Mouse (Mus musculus): Measurements from ENCODE around the gene Slc25a44. TPM values are rescaled to one million over a fixed set of nuclear protein-coding genes. Genes with fewer than 3 reads are reported as not detected.

The Slc25a44 gene
- polyA plus RNA-seq (2016; fragmentation: Nextera tagmentation; extraction: Ambion mirVana), result 24.1 and 28.0 TPM in 2 replicates

DNA sequence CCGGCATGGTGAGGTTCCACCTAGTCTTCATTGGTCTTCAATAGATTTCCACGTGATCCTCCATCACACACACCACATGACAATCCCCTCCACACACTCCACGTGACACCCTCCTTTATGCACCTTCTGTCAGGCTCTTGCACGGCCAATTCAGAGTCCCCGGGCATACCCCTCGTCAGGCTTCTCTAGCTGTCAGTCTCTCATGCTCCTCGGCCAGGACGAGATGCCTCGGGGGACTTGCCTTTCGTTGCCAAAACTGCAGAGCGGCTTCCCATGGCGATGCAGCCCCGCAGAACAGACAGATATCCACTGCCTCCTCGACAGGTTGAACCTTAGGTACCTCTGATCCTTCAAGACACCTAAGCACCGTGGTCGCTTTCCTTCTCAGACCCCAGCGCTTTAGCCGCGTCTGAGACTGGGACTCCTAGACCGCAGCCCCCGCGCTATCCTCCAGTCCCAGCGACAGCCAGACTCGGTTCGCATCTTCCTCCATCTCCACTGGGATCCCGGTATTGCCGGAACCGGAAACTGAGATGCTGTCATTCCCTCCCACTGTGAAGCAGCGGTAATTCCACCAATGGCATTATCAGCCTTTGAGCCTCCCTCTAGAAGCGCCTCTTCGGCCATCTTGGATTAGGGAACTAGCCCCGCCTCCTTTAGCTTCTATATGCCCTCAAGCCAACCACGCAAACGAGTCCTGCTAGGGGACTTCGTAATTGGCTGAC is at the start of gene Slc25a44:
Slc25a44 (minus strand) TSS at position 535 of the 725 bp plus-strand sequence.
- peak; percentile 98 for ATAC-seq (ENCODE audit: low FRiP score, low read depth)
- WGBS, result 2% methylated on average over 35 of the region's 35 CpGs
- Histone ChIP-seq H3K36me3 (peaks cover 19% of the 10 kb centered on the region), H3K27me3 (replicated peaks) (no peaks in the 10 kb centered on the region), H3K27ac (no peak within 1 kb of the TSS), H3K9ac (peak within 1 kb of the TSS; percentile 66), H3K9me3 (no peaks in the 10 kb centered on the region), H3K4me1 (peaks cover 28% of the 10 kb centered on the region), H3K4me3 (peak within 1 kb of the TSS; percentile 63), H3K4me2 (replicated peaks) (peak within 1 kb of the TSS; percentile 88)

- no peaks in the 10 kb centered on the region for H3K9me3 ChIP-seq
- no peaks in the 10 kb centered on the region for H3K4me1 ChIP-seq
- H3K27ac ChIP-seq, result no peak overlapping the region
- no peak for ATAC-seq (ENCODE audit: low FRiP score, low read depth)
- WGBS, result 93% methylated on average over 1 of the region's 1 CpGs
- no peak overlapping the region for H3K4me3 ChIP-seq
- no peak overlapping the region for H3K9ac ChIP-seq
- H3K27me3 ChIP-seq (replicated peaks), result no peaks in the 10 kb centered on the region
- no peak overlapping the region for H3K4me2 ChIP-seq (replicated peaks)
- no peaks in the 10 kb centered on the region for H3K36me3 ChIP-seq
These were observed 48.6 kb upstream of the Slc25a44 start for GRCm38 (mm10) chr3:88473571-88473970.

- WGBS, result 26% methylated on average over 5 of the region's 5 CpGs
- ATAC-seq (ENCODE audit: low FRiP score, low read depth), result no peak; the same call in 1 of the 2 replicates
These were observed 48.1 kb upstream of the Slc25a44 start for GRCm38 (mm10) chr3:88473020-88473419.

DNA sequence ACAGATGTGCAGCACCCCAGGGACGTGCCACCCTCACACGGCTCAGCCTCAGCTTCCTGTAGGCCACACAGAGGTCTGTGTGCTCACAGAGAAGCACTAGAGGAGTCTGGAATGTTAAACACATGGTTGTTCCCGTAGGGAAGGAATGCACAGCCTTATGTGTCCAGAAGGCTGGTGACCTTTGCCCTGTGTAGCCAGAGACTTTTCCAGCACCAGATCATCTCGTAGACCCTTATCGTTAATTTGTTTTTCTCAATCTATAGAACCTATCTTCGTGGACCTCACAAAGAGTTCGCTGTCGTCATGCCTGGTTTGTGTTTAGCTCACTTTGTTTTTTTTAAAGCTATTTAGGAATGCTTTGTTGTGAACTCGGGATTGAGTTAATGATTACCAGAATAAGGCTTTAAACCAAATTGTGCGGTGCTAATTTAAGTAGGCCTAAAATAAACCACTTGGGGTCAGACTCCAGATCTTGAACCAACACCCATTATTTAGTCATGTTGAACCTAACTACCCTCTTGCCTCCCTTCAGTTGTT is 46.1 kb upstream of the Slc25a44 start:
- no peak for ATAC-seq (ENCODE audit: low FRiP score, low read depth)
- Histone ChIP-seq H3K36me3 (no peaks in the 10 kb centered on the region), H3K27me3 (replicated peaks) (0 out of 2 replicates have a peak, but pooled peaks cover 5% of the 10 kb centered on the region), H3K9me3 (no peaks in the 10 kb centered on the region), H3K9ac (no peak overlapping the region), H3K4me2 (replicated peaks) (no peak overlapping the region), H3K4me1 (no peaks in the 10 kb centered on the region), H3K27ac (no peak overlapping the region), H3K4me3 (no peak overlapping the region)
- 26% methylated on average over 10 of the region's 10 CpGs for WGBS

More at GRCm38 (mm10) chr3:88473020-88473419, 48.1 kb upstream of the Slc25a44 start:
- Histone ChIP-seq H3K4me1 (no peaks in the 10 kb centered on the region), H3K27ac (no peak overlapping the region), H3K9me3 (no peaks in the 10 kb centered on the region), H3K4me2 (replicated peaks) (no peak overlapping the region), H3K4me3 (no peak overlapping the region), H3K9ac (no peak overlapping the region), H3K27me3 (replicated peaks) (no peaks in the 10 kb centered on the region), H3K36me3 (no peaks in the 10 kb centered on the region)

DNA sequence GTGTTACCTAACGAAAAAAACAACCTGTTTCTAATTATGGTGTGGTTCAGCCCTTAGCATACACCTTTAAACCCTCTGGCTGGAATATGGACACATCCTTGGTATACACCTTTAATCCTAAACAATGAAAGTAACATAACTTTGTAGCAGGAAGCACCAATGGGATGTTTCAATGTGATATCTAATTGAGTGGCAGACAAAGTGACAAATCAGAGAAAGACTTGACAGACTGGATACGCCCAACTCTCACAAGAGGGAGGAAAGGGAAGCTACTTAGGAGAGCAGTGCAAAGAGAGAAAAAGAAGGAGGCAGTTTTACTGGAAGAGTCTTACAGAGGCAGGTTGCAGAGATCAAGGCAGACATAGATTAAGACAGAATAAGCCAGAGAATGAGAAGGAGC is 44.5 kb upstream of the Slc25a44 start:
- Histone ChIP-seq H3K4me1 (no peaks in the 10 kb centered on the region), H3K36me3 (no peaks in the 10 kb centered on the region), H3K9me3 (no peaks in the 10 kb centered on the region), H3K4me2 (replicated peaks) (no peak overlapping the region), H3K4me3 (no peak overlapping the region), H3K27ac (no peak overlapping the region), H3K27me3 (replicated peaks) (0 out of 2 replicates have a peak, but pooled peaks cover 5% of the 10 kb centered on the region), H3K9ac (no peak overlapping the region)
- 83% methylated on average over 2 of the region's 2 CpGs for WGBS
- ATAC-seq (ENCODE audit: low FRiP score, low read depth), result no peak

DNA sequence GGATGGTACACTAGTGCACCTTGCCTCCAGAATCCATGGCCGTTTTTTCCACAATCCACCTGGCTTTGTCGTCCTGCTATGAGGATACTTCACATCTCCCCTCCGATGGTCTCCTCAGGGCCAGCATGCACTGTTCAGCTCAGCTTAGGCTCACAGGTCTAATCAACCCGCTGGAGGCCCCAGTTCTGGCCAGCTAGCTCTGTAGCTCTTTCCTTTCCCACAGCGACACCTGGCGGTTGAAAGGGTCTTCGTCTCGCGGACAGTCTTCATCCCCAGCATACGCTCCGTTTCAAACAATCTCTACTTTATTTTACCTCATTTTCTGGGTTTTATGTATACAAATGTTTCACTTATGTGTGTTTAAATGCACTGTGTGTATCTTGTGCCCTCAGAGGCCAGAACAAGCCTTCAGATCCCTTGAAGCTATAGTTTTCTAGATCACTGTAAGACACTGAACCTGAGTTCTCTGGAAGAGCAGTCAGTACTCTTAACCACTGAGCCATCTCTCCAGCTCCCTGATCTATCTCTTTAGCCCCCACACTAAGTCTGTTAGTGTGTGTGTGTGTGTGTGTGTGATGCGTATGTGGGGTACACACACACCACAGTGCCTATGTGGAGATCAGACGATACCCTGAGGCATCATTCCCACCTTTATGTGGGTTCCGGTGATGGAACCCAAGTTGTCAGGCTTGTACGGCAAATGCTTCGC is 42.3 kb upstream of the Slc25a44 start:
- no peak overlapping the region for H3K4me2 ChIP-seq (replicated peaks)
- ATAC-seq (ENCODE audit: low FRiP score, low read depth), result peak; percentile 78; the same call in 1 of the 2 replicates
- H3K4me3 ChIP-seq, result no peak overlapping the region
- H3K4me1 ChIP-seq, result no peaks in the 10 kb centered on the region
- 0 out of 2 replicates have a peak, but pooled peaks cover 5% of the 10 kb centered on the region for H3K27me3 ChIP-seq (replicated peaks)
- WGBS, result 30% methylated on average over 16 of the region's 16 CpGs
- no peaks in the 10 kb centered on the region for H3K36me3 ChIP-seq
- H3K9me3 ChIP-seq, result no peaks in the 10 kb centered on the region
- H3K9ac ChIP-seq, result no peak overlapping the region
- H3K27ac ChIP-seq, result no peak overlapping the region

GRCm38 (mm10) chr3:88465127-88465526 is 40.2 kb upstream of the Slc25a44 start:
- Histone ChIP-seq H3K4me1 (no peaks in the 10 kb centered on the region), H3K4me2 (replicated peaks) (no peak overlapping the region), H3K4me3 (no peak overlapping the region), H3K9ac (no peak overlapping the region), H3K27ac (no peak overlapping the region), H3K27me3 (replicated peaks) (0 out of 2 replicates have a peak, but pooled peaks cover 9% of the 10 kb centered on the region), H3K9me3 (no peaks in the 10 kb centered on the region), H3K36me3 (no peaks in the 10 kb centered on the region)
- WGBS, result 86% methylated on average over 2 of the region's 2 CpGs
- no peak for ATAC-seq (ENCODE audit: low FRiP score, low read depth)

GRCm38 (mm10) chr3:88464425-88464824 is 39.5 kb upstream of the Slc25a44 start:
- WGBS, result 54% methylated on average over 3 of the region's 3 CpGs
- Histone ChIP-seq H3K4me3 (no peak overlapping the region), H3K4me2 (replicated peaks) (no peak overlapping the region)

DNA sequence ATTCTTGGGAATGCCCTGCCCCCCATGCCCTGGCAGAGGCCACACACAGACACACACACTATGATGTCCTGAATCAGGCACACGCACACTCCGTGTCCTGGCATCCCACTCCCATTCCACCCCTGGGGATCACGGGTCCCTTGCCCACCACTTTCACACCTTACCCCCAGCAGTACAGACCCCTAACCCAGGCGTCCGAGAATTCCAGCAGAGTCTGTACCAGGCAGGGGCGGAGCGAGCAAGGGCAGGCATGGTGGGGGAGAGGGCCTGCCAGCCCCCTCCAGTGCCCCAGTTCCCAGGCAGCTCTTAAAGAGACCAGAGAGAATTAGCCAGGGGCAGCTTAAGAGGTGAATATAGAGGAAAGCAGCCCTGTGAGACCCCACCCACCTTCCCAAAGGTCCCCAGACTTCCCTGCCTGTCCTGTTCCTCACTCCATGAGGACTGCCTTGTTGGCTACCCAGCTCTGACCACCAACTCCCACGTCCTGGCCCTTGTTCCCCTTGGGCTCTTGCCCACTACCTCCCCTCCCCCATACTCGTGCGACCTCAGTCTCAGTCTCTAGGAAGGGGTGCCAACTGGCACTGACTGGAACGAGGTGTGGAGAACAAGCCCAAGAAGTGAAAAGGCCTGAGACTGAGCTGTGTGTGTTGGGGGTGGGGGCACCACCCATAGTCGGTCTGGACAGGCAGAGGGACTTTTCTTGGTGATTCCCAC is 36.2 kb upstream of the Slc25a44 start, which contains the start of gene Sema4a:
Sema4a (minus strand) TSS at position 200 of the 714 bp plus-strand sequence.
- 49% methylated on average over 12 of the region's 12 CpGs for WGBS
- Histone ChIP-seq H3K4me3 (no peak within 1 kb of the TSS), H3K9me3 (no peaks in the 10 kb centered on the region), H3K27ac (no peak within 1 kb of the TSS), H3K4me1 (peaks cover 21% of the 10 kb centered on the region; the same call in 1 of the 2 replicates), H3K4me2 (replicated peaks) (no peak within 1 kb of the TSS), H3K36me3 (no peaks in the 10 kb centered on the region), H3K27me3 (replicated peaks) (peaks cover 8% of the 10 kb centered on the region; the same call in 1 of the 2 replicates), H3K9ac (no peak within 1 kb of the TSS)
- ATAC-seq (ENCODE audit: low FRiP score, low read depth), result no peak

More at GRCm38 (mm10) chr3:88464425-88464824, 39.5 kb upstream of the Slc25a44 start:
- Histone ChIP-seq H3K4me1 (no peaks in the 10 kb centered on the region), H3K27ac (no peak overlapping the region), H3K9me3 (no peaks in the 10 kb centered on the region), H3K27me3 (replicated peaks) (peaks cover 13% of the 10 kb centered on the region; the same call in 1 of the 2 replicates), H3K36me3 (no peaks in the 10 kb centered on the region), H3K9ac (no peak overlapping the region)
- no peak for ATAC-seq (ENCODE audit: low FRiP score, low read depth)

DNA sequence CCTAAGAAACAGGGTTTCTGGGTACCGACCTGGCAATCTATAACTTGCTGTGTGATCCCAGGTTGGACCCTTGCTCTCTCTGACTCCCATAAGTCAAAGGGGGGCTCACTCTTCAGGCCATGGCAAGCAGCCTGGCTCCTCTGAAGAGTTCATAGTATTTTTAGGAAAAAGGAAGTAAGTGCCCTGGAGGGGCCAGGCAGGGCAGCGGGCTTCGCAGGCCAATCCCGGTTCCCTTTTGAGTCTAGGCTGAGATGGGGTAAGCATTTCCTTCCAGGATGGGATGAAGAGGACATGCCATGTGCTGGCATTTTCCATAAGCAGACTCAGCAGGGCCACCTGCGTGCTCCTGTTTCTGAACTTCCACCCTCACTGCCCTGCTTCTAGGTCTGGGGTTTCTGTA is 35.1 kb upstream of the Slc25a44 start:
- no peak overlapping the region for H3K9ac ChIP-seq
- peaks cover 8% of the 10 kb centered on the region; the same call in 1 of the 2 replicates for H3K27me3 ChIP-seq (replicated peaks)
- no peak overlapping the region for H3K4me3 ChIP-seq
- whole genome bisulfite sequencing, result 81% methylated on average over 5 of the region's 5 CpGs
- ATAC-seq (ENCODE audit: low FRiP score, low read depth), result no peak
- no peaks in the 10 kb centered on the region for H3K9me3 ChIP-seq
- peaks cover 21% of the 10 kb centered on the region; the same call in 1 of the 2 replicates for H3K4me1 ChIP-seq
- H3K4me2 ChIP-seq (replicated peaks), result no peak overlapping the region
- H3K27ac ChIP-seq, result no peak overlapping the region
- H3K36me3 ChIP-seq, result no peaks in the 10 kb centered on the region

DNA sequence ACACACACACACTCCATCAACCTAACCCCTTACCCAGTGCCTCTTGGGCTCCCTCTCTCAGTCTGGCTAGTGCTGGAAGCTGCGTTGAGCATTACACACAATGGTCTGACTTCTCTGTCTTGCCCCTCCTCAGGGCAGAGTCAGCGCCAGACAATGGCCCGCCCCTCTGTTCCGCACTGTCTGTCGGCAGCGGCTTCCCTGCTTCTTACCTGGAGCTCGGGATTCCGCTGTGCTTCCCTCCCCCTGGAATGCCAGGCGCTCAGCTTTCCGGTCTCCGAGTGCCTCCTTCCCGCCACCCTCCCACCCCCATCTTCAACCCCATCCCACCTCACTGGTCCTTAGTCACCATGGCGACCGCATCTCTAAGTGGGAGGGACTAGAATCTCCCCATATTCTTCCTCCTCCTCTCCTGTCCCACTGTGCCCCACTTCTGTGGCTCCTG is 33.9 kb upstream of the Slc25a44 start:
- H3K4me3 ChIP-seq, result peak overlapping the region; percentile 37
- H3K4me1 ChIP-seq, result peaks cover 21% of the 10 kb centered on the region
- H3K36me3 ChIP-seq, result no peaks in the 10 kb centered on the region
- H3K9me3 ChIP-seq, result no peaks in the 10 kb centered on the region
- ATAC-seq (ENCODE audit: low FRiP score, low read depth), result peak; percentile 71
- peaks cover 8% of the 10 kb centered on the region; the same call in 1 of the 2 replicates for H3K27me3 ChIP-seq (replicated peaks)
- 1% methylated on average over 14 of the region's 14 CpGs for WGBS
- H3K9ac ChIP-seq, result peak overlapping the region; percentile 49; the same call in 1 of the 2 replicates
- H3K4me2 ChIP-seq (replicated peaks), result peak overlapping the region; percentile 59
- no peak overlapping the region; the same call in 1 of the 2 replicates for H3K27ac ChIP-seq

All from neural tube, embryonic 12.5 days (tissue).